Mouse (Mus musculus): ENCODE measurements at regions not wholly inside any gene's neighbourhood (a gene's known extent, or its start where the extent isn't known, plus 50 kb on each side); places are given as distances from the start of the nearest gene placed in this dataset.

DNA sequence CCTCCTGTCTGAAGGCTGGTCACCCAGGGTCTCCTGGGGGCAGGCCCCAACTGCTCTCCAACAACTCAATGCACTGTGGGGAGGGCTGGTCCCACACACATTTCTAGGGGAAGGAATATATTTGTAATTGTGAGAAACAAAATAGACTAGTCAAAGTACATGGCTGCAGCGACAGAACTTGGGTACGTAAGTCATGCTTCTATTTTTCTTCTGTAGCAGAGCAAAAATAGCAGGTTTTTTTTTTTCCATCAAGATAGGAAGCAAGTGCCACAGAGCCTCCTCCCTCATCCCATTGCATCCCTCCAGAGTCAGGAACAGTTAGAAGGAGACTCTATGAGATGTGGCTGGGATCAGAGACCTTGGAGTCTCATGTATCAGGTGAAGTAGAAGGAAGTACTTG is 124.9 kb upstream of the Tnr start:
- DNase-seq (ENCODE audit: low read depth, low spot score) = no peak

DNA sequence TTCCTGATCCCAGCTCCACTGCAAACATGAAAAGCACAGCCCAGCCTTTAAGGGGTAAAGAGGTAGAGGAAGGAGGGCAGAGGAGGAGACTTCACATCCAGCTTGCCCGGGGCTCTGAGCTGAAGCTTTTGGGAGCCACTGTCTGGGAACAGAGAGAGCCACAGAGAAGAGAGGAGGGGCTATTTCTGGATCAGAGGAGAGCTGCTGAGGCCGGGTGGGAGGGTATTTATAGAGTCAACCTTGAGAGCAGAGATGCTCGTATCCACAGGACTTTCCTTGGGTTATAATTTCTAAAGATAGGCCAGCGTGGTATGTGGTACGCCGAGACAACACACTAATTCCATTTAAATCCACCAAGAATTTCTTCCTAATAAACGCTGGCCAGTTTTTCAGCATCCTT is 117.3 kb upstream of the Tnr start:
- no peak for DNase-seq (ENCODE audit: low read depth, low spot score)

DNA sequence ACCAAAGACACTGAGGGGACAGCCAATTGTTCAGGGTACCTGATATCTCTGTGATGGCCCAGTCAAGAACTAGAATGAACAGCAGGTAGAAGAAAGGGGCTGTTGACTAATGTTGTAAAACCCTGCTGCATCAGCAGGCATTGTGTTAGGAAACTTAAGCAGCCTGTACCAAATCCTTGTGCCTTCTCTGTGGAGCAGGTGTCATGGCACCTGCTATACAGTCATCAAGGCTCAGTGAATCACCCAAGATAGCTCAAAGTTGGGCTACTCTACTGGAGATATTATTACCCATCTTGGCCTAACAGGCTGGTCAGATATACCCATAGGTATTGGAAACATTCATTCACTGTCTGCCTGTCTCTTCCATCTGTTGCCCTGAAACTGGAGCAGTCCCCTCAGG is 116.8 kb upstream of the Tnr start:
- no peak for DNase-seq (ENCODE audit: low read depth, low spot score)

DNA sequence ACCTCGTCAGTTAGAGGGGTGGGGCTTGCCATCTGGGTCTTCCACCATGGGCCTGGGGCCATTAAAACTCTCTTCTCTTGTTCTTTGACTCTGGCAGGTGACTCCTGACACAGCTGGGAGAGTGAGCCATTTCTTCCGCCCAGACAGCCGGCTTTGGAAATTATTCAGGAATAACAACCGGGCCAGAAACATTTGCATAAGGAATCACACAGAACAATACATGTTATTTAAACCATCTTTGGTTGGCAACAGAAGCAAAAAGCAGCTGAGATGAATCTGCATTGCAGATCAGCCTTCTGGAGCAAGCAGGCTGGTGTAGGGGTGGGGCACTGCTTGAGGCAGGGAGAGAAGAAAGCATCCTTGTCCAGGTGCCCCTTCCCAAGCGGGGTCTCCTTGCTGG is 110.2 kb upstream of the Tnr start:
- no peak for DNase-seq (ENCODE audit: low read depth, low spot score)

DNA sequence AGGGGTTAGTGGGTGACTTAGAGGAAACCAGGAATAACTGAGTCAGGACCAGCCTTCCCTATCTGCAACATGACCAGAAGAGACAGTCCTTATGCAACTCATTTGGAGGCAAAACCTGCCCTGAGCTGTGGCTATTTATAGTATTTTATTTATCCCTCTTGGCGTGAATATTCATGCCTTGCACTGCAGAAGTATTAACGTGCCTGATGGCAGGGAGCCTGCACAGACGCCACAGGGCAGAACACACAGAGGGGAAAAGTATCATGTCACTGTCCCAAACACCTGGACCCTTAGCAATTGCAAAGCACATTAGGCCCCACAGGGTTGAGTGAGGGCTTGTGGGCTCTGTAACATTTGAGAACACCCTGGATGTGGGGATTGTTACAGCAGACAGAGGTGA is 107.9 kb upstream of the Tnr start:
- DNase-seq (ENCODE audit: low read depth, low spot score) = no peak

DNA sequence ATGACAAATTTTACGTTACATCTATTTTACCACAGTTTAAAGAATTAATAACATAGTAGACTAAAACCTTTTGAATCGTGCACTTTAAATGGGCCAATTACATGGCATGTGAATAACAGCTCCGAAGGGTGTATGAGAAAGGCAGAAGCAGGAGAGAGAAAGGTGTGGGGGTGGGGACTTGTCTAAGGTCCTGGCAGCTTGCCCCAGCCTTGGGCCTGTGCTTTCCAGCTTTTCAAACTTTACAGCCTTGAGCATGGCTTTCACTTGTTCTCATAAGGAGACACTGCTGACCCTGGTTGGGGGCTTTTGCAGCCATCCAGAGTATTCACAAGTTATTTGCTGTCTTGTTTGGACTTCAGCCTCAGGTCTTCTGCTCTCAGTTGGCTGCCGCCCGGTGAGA is 106.4 kb upstream of the Tnr start:
- no peak for DNase-seq (ENCODE audit: low read depth, low spot score)

DNA sequence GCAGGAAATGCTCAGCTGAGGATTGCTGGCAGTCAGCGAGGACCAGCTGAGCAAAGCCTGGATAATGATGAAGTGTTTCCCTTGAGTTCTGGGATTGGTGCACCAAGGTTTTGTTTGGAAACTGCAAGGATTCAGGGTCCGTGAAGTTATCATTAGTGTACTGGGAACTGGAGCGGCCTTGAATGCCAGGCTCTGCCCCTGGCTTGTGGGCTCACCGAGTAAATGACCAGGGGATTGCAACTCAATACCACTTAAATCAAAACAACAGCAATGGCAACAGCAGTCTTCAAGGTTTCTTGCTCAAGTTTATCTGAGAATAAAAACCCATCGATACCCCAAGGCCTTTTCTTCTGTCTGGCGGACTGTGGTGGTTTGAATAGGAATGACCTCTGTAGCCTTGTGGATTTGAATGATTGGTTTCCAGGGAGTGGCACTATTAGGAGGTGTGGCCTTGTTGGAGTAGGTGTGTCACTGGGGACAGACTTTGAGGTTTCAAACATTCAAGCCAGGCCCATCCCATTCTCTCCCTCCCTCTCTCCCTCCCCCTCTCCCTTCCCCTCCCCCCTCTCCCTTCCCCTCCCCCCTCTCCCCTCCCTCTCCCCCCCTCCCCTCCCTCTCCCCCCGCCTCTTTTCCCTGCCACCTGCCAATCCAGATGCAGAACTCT is 104.1 kb upstream of the Tnr start:
- DNase-seq (ENCODE audit: low read depth, low spot score) = no peak

DNA sequence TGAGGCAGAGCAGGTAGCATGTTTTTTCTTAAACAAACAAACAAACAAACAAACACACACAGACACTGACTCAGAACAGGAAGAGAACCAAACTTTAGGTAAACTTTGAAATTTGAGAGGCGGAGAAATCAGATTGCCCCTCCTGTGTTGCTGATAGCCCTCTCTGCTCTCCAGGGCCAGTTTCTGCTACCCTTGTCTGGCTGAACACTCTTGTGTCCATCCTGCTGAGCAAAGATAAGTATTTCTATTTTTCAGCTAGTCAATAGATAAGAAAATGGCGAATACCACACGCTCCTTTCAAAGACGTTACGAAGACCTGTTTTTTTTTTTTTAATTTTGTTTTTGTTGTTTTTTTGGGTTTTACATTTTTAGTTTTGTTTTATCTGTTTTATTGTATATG is 103.4 kb upstream of the Tnr start:
- no peak for DNase-seq (ENCODE audit: low read depth, low spot score)

DNA sequence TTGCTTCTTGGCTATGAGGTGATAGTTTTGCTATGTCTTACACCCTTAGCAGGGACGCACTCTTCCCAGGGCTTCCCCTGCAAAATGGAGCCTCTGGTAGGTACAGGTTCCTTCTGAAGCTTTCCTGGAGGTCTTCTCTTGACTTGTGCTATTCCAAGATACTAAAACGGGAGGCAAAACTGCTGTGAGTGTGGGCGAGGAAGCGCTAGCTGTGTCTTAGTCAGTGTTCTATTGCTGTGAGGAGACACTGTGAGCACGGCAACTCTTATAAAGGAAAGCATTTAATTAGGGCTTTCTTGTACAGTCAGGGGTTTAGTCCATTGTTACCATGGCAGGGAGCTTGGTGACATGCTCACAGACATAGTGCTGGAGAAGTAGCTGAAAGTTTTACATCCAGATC is 99.9 kb upstream of the Tnr start:
- DNase-seq (ENCODE audit: low read depth, low spot score) = no peak

DNA sequence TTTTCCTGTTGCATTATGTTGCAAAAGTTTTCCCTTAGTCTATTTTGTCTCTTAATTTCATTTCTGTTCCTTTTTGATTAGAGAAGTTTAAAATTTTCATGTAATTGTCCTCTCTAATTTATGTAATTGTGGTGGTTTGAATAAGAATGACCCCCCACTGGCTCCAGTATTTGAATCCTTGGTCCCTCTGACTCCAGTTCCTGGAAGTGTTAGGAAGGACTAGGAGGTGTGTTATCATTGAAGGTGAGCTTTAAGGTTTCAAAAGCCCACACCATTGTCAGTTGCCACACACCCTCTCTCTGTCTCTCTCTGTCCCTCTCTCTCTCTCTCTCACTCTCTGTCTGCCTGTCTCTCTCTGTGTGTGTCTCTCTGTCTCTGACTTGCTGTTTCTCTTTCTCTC is 93.6 kb upstream of the Tnr start:
- DNase-seq (ENCODE audit: low read depth, low spot score) = no peak

DNA sequence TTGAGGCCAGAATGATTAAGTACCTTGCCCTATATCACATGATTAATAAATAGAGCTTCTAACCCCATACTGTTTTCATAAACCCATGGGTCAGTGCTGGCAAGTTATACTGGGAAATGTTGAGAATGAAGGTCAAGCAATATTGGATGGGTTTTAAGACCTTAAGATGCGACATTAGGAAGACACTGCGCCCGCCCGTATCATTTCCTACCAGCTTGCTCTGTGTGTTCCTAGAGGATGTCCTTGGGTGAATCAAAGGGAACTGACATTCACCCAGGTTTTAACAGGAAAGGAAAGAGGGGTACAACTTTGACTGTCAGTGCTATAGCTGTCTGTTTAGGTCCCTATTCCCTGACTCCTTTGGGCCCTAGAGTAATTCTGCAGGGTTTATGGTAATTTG is 90.0 kb upstream of the Tnr start:
- no peak for DNase-seq (ENCODE audit: low read depth, low spot score)

DNA sequence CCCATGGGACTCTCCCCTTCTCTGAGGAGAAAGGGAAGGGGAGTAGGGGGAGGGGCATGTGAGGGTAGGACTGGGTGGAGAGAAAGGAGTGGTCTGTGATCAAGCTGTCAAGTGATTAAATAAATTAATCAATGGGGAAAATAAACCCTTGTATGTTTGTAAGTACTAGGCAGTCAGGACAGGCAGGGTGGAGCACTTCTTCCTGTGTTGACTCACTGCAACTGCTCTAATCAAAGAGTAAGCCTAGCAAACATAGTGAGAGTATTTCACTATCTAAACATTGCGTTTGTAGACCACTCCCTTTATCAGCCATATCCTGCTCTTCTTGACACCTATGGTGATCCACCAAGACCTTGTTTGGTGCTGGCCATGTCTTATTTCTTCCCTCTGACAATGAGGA is 82.8 kb upstream of the Tnr start:
- no peak for DNase-seq (ENCODE audit: low read depth, low spot score)

DNA sequence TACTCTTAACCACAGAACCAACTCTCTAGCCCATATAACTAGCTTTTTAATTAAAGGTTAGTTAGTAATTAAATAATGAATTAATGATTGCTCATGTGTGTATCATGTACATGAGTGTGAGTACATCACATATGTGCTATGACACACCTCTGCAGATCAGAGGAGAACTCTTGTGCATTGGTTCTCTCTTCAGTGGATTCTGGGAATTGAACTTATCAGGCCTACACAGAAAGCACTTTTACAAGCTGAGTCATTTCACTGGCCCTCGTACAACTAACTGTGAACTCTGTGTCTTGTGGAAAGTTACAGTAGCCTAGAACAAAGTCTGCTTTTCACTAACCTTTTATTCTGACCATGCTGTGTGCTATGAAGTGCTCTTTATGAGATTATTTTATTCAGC is 79.5 kb upstream of the Tnr start:
- DNase-seq (ENCODE audit: low read depth, low spot score) = no peak

DNA sequence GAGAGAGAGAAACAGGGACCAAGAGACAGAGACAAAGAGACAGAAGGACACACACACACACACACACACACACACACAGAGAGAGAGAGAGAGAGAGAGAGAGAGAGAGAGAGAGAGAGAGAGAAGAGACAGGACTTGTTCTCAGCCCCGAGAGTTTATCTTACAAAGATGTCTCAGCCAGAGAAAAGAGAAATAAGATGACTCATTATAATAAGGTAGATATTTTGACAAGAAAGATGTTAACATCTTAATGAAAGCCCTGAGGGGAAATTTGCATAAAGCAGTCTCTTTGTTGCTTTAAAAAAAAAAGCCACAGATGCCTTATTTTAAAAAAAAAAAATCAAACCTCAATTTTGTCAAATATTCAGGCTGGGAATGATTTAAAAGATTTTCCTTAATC is 78.1 kb upstream of the Tnr start:
- DNase-seq (ENCODE audit: low read depth, low spot score) = no peak

DNA sequence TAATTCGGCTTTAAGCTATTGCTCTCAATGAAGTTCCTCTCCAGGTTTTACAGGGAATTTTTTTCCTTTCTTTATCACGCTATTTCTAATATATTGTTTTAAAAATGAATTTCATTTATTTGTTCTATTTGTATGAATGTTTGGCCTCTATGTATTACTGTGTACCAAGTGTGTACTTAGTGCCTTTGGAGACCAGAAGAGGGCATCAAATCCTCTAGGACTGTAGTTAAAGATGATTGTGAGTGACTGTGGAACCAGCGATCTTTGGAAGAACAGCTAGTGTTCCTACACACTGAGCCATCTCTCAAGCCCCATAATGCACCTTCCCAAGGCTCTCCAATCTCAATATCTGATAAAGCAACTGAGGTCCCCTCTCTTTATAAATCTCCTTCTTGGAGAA is 72.1 kb upstream of the Tnr start:
- no peak for DNase-seq (ENCODE audit: low read depth, low spot score)

DNA sequence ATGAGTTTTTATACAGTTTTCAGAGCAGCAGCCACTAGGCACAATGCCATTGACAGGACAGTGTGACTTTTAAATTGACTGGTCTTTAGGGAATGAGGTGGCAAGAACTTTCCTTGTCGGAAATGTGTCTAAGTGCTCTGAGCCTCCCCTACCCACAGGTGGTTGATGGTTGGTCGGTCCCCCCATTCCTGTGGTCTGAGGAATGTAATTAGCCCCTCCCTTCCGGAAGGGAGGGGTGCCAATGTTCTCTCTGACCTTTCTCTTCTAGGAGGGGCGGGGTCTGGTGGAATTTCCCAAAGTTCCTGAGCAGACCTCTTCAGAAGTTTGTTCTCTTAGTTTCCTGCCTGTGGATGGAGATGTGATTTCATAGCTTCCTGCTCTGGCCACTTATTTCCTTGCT is 62.7 kb upstream of the Tnr start:
- DNase-seq (ENCODE audit: low read depth, low spot score) = peak; percentile 57

DNA sequence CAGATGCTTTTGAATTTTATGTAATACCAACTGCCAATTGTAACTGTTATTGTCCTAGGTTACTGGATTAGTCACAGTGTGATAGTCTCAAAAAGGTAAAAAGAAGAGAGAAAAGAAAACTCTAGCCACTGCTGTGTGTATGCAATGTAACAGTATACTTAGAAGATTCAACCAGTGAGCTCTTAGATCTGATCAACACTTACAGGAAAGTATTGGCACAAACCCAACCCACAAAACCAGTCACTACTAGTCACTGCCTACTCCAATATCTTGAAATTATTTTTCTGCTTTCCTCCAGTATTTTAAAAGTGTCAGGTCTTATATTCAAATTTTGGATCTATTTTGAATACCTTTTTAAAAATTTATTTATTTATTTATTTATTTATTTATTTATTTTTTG is 52.6 kb upstream of the Tnr start:
- no peak for DNase-seq (ENCODE audit: low read depth, low spot score)
